Mouse (Mus musculus): ENCODE measurements around the gene Adgrg1. TPM values are rescaled to one million over a fixed set of nuclear protein-coding genes. Genes with fewer than 3 reads are reported as not detected.

Adgrg1 gene
- polyA plus RNA-seq, 1 experiment: 7.4 TPM

- no peak overlapping the region for H3K27ac ChIP-seq (replicated peaks; ENCODE audit: low read depth, low read length)
- H3K4me1 ChIP-seq (ENCODE audit: control insufficient read depth, insufficient read depth, insufficient read length, low read length): peaks cover 4% of the 10 kb centered on the region; the same call in 1 of the 2 replicates
These were observed 12.3 kb upstream of the Adgrg1 start for GRCm38 (mm10) chr8:94962201-94962600.

DNA sequence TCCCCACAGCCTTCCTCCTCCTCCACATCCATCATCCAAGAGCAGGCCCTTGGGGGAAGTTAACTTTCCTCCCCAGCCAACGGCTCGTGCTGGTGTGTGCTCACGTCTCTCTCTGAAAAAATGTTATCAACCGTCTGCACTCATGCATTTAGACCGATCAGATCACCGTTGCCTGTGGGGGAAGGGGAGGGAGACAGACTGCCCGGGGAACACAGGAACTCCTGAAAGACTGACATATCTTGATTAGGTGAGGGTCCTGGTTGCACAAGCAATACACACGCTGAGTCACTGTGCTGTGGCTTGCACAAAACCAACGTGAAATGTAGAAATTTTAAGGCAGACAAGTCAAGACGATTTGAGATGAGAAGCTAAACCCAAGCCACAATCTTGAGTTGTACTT, 9.7 kb upstream of the Adgrg1 start:
- no peak overlapping the region for H3K4me3 ChIP-seq (ENCODE audit: insufficient read depth, low read depth, low read length)
- no peak overlapping the region for H3K27ac ChIP-seq (replicated peaks; ENCODE audit: low read depth, low read length)
- H3K4me1 ChIP-seq (ENCODE audit: control insufficient read depth, insufficient read depth, insufficient read length, low read length): peaks cover 9% of the 10 kb centered on the region; the same call in 1 of the 2 replicates

More at GRCm38 (mm10) chr8:94962201-94962600, 12.3 kb upstream of the Adgrg1 start:
- no peak overlapping the region for H3K4me3 ChIP-seq (ENCODE audit: insufficient read depth, low read depth, low read length)

- Histone ChIP-seq H3K4me1 (ENCODE audit: control insufficient read depth, insufficient read depth, insufficient read length, low read length) (peaks cover 9% of the 10 kb centered on the region; the same call in 1 of the 2 replicates), H3K27ac (replicated peaks; ENCODE audit: low read depth, low read length) (no peak overlapping the region), H3K4me3 (ENCODE audit: insufficient read depth, low read depth, low read length) (no peak overlapping the region)
These were observed 8.0 kb upstream of the Adgrg1 start for GRCm38 (mm10) chr8:94966578-94966977.

DNA sequence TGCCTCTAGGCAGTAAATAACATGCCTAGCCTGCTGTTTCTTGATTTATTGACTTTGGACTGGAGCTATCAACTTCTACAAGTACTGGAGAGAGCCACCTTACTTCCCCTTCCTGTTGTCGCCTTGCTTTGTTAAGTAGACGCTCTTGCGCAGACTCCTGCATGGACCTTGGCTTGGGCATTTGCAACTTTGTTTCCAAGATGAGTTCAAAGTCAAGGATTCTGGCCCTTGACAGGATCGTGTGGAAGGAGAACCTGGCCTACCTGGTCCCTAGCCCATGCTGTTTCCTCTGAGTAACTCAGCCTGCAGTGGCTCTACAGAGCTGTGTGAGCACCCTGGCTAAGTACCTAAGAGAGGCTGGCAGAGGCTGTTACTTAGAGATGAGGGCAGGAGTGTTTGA, 7.5 kb upstream of the Adgrg1 start:
- H3K4me3 ChIP-seq (ENCODE audit: insufficient read depth, low read depth, low read length): no peak overlapping the region
- 0 out of 2 replicates have a peak overlapping the region, but pooled peaks have one; percentile 5 for H3K27ac ChIP-seq (replicated peaks; ENCODE audit: low read depth, low read length)
- peaks cover 9% of the 10 kb centered on the region; the same call in 1 of the 2 replicates for H3K4me1 ChIP-seq (ENCODE audit: control insufficient read depth, insufficient read depth, insufficient read length, low read length)

GRCm38 (mm10) chr8:94967554-94967953, 7.0 kb upstream of the Adgrg1 start:
- Histone ChIP-seq H3K4me3 (ENCODE audit: insufficient read depth, low read depth, low read length) (no peak overlapping the region), H3K4me1 (ENCODE audit: control insufficient read depth, insufficient read depth, insufficient read length, low read length) (peaks cover 9% of the 10 kb centered on the region; the same call in 1 of the 2 replicates), H3K27ac (replicated peaks; ENCODE audit: low read depth, low read length) (0 out of 2 replicates have a peak overlapping the region, but pooled peaks have one; percentile 5)

- Histone ChIP-seq H3K4me1 (ENCODE audit: control insufficient read depth, insufficient read depth, insufficient read length, low read length) (no peaks in the 10 kb centered on the region), H3K27ac (replicated peaks; ENCODE audit: low read depth, low read length) (no peak overlapping the region), H3K4me3 (ENCODE audit: insufficient read depth, low read depth, low read length) (no peak overlapping the region)
These were observed 1.3 kb upstream of the Adgrg1 start for GRCm38 (mm10) chr8:94973270-94973669.

- Histone ChIP-seq H3K4me1 (ENCODE audit: control insufficient read depth, insufficient read depth, insufficient read length, low read length) (no peaks in the 10 kb centered on the region), H3K27ac (replicated peaks; ENCODE audit: low read depth, low read length) (no peak overlapping the region), H3K4me3 (ENCODE audit: insufficient read depth, low read depth, low read length) (no peak overlapping the region)
These were observed 765 bp upstream of the Adgrg1 start for GRCm38 (mm10) chr8:94973786-94974185.

DNA sequence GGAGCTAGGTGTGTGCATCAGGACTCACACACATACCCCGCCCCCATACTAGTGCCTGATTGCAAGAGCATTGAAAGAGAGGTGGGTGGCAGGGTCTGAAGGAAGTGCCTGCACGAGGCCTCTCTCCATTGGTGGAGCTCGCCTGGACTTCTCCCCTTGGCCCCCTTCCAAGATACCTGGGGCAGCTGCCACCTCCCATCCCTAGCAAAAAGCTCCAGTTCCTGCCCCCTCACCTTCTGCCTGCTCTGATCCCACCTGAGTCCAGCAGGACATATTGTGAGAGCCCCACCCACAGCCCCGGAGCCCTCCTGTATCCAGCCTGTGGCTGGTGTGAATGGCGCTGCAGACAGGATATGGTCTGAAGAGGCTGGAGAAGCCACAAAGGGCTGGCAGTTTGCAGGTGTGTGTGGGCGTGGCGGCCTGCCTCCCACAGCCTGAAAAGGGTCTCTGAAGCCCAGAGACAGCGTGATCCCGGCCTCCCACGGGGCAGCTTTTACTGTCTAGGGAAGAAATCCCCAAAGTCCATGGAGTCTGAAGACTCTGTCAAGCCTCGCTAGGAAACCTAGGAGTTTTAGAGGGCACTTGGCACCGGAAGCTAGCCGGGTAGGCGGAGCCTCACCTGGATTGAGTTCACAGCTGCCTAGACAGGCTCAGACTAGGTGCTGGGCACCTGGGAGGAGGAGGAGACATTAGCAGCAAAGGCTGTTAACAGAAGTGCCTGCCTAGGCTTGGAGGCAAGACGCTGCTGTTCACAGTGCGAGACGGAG, 2.3 kb downstream of the Adgrg1 start:
- Histone ChIP-seq H3K27ac (replicated peaks; ENCODE audit: low read depth, low read length) (no peak overlapping the region), H3K4me1 (ENCODE audit: control insufficient read depth, insufficient read depth, insufficient read length, low read length) (no peaks in the 10 kb centered on the region), H3K4me3 (ENCODE audit: insufficient read depth, low read depth, low read length) (no peak overlapping the region)

DNA sequence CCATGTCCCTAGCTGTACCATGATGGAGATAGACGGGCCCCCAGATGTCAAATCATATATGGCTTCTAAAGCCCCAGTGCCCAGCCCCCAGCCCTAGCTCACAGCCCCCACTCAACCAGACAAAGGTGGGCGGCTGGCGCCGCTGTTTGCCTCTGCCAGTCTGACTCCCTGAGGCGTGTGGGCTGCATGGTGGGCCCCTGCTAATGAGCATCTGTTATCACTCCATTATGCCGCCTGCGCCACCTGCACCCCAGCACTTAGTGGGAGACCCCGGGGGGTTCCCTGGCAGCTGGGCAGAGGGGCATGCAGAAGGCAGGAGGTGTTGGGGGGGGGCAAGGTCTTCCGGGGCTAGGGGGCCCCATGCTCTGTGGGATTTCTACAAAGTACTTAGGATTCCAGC, 3.6 kb downstream of the Adgrg1 start:
- H3K4me1 ChIP-seq (ENCODE audit: control insufficient read depth, insufficient read depth, insufficient read length, low read length): peaks cover 3% of the 10 kb centered on the region; the same call in 1 of the 2 replicates
- no peak overlapping the region for H3K4me3 ChIP-seq (ENCODE audit: insufficient read depth, low read depth, low read length)

GRCm38 (mm10) chr8:94978593-94979319, 4.2 kb downstream of the Adgrg1 start:
- Histone ChIP-seq H3K27ac (replicated peaks; ENCODE audit: low read depth, low read length) (no peak overlapping the region), H3K4me3 (ENCODE audit: insufficient read depth, low read depth, low read length) (no peak overlapping the region), H3K4me1 (ENCODE audit: control insufficient read depth, insufficient read depth, insufficient read length, low read length) (peaks cover 7% of the 10 kb centered on the region)

More for the DNA sequence above, 3.6 kb downstream of the Adgrg1 start:
- no peak overlapping the region for H3K27ac ChIP-seq (replicated peaks; ENCODE audit: low read depth, low read length)

DNA sequence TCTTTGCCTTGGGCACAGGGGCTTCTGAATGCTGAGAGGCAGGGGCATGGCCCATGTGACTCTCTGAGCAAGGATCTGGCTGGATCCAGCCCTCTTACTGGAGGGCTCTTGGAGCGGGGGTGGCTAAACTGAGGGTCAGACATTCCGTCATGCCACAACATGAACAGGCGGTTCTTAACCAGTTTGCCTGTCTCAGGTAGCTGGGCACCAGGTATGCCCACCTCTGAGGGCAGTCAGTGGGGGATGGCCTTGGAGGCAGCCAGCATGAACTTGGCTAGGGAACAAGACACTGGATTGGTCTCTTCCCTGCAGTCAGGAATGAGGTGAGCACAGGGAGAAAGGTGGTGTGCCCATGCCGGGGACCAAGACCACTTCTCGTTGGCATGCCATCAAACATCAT, 5.6 kb downstream of the Adgrg1 start:
- Histone ChIP-seq H3K27ac (replicated peaks; ENCODE audit: low read depth, low read length) (no peak overlapping the region), H3K4me1 (ENCODE audit: control insufficient read depth, insufficient read depth, insufficient read length, low read length) (peaks cover 8% of the 10 kb centered on the region), H3K4me3 (ENCODE audit: insufficient read depth, low read depth, low read length) (no peak overlapping the region)

DNA sequence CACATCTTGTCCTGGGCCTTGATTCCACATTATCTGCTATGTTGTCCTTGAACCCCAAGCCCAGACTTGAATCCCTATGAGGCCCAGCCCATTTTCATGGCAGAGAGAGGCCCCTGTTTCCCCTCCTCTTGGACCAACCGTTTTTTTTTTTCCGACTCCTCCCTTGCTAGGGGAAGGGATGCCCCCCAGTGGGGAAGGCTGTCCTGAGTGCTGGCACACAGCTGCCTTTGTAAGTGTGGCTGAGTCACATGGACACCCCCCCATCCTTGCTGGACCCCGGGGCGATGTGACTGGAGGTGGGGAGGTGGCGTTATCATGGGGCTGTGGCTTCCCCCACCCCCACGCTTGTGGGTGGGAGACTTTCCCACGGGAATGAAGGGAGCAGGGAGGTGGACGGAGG, 6.4 kb downstream of the Adgrg1 start:
- H3K27ac ChIP-seq (replicated peaks; ENCODE audit: low read depth, low read length): no peak overlapping the region
- H3K4me3 ChIP-seq (ENCODE audit: insufficient read depth, low read depth, low read length): no peak overlapping the region
- H3K4me1 ChIP-seq (ENCODE audit: control insufficient read depth, insufficient read depth, insufficient read length, low read length): peaks cover 8% of the 10 kb centered on the region

DNA sequence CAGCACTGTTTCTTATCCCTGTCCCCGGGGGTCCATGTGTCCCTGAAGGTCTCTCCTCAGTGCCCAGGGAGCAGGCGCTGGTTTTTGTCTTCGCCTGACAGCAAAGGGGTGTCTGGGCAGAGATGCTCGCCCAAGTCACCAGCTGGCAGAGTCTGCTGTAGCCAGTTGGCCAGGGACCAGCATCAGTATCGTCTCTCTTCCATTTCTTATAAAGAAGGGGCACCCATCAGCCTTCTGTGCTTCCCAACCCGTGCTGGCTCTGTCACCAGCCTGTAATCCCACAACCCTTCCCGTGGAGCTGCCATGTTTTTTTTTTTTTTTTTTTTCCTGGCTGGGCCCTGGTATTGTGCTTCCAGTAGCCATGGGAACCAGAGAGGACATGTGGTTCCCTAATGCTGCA, 7.3 kb downstream of the Adgrg1 start:
- H3K4me1 ChIP-seq (ENCODE audit: control insufficient read depth, insufficient read depth, insufficient read length, low read length): peaks cover 8% of the 10 kb centered on the region
- no peak overlapping the region for H3K27ac ChIP-seq (replicated peaks; ENCODE audit: low read depth, low read length)
- H3K4me3 ChIP-seq (ENCODE audit: insufficient read depth, low read depth, low read length): no peak overlapping the region

GRCm38 (mm10) chr8:94983146-94983545, 8.6 kb downstream of the Adgrg1 start:
- Histone ChIP-seq H3K4me1 (ENCODE audit: control insufficient read depth, insufficient read depth, insufficient read length, low read length) (peaks cover 14% of the 10 kb centered on the region), H3K27ac (replicated peaks; ENCODE audit: low read depth, low read length) (no peak overlapping the region), H3K4me3 (ENCODE audit: insufficient read depth, low read depth, low read length) (no peak overlapping the region)

- Histone ChIP-seq H3K4me1 (ENCODE audit: control insufficient read depth, insufficient read depth, insufficient read length, low read length) (peaks cover 19% of the 10 kb centered on the region), H3K27ac (replicated peaks; ENCODE audit: low read depth, low read length) (peak overlapping the region; percentile 98), H3K4me3 (ENCODE audit: insufficient read depth, low read depth, low read length) (peak overlapping the region; percentile 82)
These were observed 9.4 kb downstream of the Adgrg1 start for GRCm38 (mm10) chr8:94983881-94984516.

All from brown adipose tissue, adult 24 weeks (tissue).